Mouse (Mus musculus) right cerebral cortex, postnatal 10 days (tissue): ENCODE measurements around the gene Acad9.

ENCODE experiments used
- DNase-seq, 2 experiments: peaks; one replicate each; pipeline ENCODE4 v3.0.0; 2021; ENCODE audit warnings: low spot score in 2 of 2

Gene Acad9

GRCm38 (mm10) chr3:36065843-36066651, at the start of gene Acad9:
Acad9 (plus strand) TSS chr3:36065979.
- DNase-seq: peak; percentile 98

DNA sequence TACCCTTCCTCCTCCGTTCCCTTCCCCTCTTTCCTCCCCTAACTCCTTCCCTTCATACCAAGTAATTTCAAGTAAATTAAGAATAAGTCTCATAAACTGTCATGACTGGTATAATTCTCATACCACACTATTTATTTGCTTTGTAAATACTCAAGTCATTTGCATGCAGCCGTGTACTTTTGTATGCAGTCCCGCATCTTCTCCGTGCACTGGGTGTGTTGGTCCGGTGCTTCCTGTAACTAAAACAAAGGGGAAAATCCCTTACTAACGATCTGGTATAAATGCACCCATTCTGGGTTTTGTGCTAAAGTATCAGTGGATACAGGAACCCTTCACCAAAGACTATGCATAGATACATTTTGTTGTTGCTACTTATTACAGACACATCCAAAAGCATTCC, 40.0 kb upstream of the Acad9 start:
- no peak for DNase-seq

DNA sequence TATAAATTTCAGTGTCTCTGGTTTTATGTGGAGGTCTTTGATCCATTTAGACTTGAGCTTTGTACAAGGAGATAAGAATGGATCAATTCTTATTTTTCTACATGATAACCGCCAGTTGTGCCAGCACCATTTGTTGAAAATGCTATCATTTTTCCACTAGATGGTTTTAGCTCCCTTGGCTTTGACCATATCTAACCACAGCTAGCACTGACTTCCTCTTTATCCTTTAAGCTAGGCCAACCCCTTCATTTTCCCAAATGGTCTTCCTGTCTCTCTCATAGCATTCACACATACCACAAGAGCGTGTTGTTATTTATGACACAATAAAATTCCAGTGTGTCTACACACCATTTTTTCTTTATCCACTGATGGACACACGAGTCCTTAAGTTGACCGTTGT, 35.8 kb upstream of the Acad9 start:
- no peak for DNase-seq

- DNase-seq: no peak
These were observed 33.9 kb upstream of the Acad9 start for GRCm38 (mm10) chr3:36031740-36032510.

DNA sequence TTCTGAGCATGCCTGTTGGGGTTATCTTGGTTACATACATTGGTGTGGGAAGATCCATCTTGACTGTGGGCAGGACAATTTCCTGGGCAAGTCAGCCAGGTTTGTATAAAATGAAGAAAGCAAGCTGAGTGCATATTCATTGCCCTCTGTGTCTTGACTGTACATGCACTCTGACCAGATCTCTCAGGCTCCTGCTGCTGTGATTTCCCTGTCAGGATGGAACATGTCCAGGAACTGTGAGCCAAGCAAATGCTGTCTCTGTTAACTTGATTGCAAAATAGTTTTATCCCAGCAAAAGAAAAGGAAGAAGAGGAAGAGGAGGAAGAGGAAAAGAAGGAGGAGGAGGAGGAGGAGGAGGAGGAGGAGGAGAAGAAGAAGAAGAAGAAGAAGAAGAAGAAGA, 21.3 kb upstream of the Acad9 start:
- DNase-seq: no peak

GRCm38 (mm10) chr3:36045086-36045485, 20.7 kb upstream of the Acad9 start:
- no peak for DNase-seq

- no peak for DNase-seq
These were observed 16.7 kb upstream of the Acad9 start for GRCm38 (mm10) chr3:36049106-36049505.

DNA sequence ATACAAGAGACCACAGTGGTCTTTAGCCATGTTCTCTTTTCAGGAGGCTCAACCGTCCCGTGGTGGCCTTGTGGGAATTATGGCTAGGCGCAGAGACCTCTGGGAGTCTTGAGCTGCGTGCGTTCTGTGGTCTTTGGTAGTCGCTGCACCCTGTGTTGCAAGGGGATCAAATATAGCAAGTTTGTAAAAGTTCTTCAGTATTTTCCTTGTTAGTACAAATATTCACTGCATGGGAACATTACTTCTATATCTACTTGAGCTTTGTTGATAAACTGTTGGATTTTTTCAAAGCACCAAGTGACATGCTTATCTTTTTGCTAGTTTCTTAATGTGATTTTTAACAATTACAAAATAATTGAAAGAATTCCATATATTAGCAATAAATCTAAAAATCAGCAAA, 12.3 kb upstream of the Acad9 start, which contains the start of gene Ccdc144b:
Ccdc144b (minus strand) TSS at position 101 of the 400 bp plus-strand sequence.
- no peak for DNase-seq

GRCm38 (mm10) chr3:36060096-36060850, 5.5 kb upstream of the Acad9 start:
- DNase-seq: peak; percentile 52 to 77

DNA sequence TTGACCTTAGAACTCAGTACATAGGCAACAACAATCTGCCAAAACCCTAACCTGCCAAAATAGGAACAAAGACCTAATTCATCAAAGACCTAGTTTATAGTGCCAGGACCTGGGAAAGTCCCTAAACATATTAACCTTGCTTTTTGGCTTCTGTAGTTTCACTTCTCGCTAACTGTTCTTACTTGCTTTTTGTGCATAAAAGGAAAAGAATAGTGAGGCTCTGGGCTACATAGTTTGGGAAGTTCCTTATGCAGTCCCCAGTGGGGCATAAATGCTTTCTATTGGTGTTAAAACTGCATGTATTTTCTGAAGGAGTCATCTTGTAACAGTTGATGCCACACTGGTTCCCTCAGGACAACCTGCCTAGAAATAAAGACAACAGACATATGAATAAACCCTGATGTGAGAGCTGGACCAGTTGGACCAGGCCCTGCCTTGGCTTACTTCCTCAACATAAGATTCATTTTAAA, 1.2 kb upstream of the Acad9 start:
- DNase-seq: no peak

DNA sequence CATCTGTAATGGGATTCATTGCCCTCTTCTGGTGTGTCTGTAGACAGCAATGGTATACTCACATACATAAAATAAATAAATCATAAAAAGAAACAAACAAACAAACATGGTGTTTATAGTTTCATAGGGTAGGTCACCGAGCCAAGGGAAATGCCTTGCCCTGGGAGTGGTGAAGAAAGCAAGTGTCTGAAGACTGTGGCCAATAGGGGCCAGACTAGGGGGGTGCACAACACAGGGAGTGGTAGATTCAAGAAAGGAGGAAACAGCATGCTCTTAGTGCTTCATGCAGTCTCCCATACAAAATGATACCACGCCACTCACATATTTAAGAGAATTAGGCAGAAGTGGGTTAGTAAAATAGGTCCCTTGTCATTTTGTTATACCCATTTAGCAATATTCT, 613 bp upstream of the Acad9 start:
- DNase-seq: no peak

DNA sequence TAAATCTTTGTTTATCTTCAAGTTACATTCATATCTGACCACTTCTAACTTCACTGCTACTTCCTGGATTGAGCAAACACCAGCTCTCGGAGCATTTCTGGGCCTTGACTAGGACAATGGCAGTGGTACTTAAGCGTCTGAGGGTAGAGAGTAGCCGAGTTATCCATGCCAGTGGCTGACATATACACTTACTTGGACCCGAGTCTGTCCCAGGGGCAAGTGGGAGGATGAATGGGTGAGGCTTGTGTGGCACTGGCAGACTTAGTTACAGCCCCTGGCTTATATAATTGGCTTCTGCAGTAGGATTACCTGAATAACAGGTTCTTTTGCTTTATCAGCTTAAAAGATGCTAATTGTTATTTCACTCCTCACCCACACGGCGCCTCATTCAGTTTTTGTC, 2.0 kb downstream of the Acad9 start:
- no peak for DNase-seq

GRCm38 (mm10) chr3:36070436-36070835, 4.7 kb downstream of the Acad9 start:
- DNase-seq: no peak

DNA sequence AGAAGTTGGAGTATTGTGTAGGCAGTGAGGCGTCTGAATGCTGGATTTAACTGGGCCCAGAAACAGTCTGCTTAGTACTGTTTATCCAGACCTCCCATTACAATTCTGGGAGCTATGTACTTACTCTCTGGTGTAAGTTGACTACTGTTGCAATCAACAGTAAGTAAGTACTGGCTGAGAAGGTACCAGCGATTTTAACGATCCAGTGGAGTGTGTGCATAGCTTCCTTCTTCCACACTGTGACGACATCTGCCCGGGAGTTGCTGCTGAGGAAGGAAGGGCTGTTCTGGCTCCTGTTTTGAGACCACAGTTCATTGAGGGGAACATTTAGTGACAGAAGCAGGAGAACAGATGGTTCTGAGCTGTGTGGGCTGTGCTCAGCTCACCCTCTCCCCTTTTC, 5.3 kb downstream of the Acad9 start:
- no peak for DNase-seq

- no peak for DNase-seq
These were observed 8.5 kb downstream of the Acad9 start for GRCm38 (mm10) chr3:36074231-36074630.

DNA sequence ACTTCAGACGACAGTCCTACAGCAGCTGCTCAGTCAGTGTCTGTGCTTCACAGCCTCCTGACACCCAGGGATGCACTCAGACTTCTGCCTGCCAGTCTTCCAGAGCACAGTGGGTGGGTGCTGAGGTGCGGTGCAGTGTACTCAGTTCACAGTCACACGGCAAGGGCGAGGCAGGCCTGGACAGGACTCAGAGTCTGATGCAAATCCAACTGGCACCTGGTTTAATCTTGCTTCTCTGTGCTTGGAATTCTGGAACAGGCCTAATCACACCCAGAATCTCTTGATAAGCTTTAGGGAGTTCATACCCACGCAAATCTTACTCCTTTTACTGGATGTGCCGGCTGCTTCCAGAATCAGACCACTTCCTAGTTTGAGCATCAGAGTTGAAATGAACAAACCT, 9.7 kb downstream of the Acad9 start:
- no peak for DNase-seq

- no peak for DNase-seq
These were observed 11.6 kb downstream of the Acad9 start for GRCm38 (mm10) chr3:36077386-36077785.

DNA sequence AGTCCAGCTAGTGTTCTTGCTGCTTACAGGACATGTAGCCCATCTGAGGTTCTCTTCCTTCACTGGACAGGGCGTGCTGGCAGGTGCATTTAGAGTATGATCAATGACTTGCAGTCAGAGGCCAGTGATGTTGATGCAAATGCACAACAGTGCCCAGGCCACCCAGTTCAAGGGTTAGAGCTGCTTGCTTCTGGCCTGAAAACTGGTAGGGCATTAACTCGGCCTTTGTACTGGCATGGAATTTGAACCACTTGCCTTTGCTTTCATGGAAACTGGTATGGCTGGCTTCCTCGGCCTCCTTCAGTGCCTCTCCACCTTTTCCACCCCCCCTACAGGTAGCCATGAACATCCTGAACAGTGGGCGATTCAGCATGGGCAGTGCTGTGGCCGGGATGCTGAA, 14.1 kb downstream of the Acad9 start:
- DNase-seq: no peak

- DNase-seq: no peak
These were observed 15.0 kb downstream of the Acad9 start for GRCm38 (mm10) chr3:36080741-36081140.

- no peak for DNase-seq
These were observed 17.1 kb downstream of the Acad9 start for GRCm38 (mm10) chr3:36082843-36083242.

DNA sequence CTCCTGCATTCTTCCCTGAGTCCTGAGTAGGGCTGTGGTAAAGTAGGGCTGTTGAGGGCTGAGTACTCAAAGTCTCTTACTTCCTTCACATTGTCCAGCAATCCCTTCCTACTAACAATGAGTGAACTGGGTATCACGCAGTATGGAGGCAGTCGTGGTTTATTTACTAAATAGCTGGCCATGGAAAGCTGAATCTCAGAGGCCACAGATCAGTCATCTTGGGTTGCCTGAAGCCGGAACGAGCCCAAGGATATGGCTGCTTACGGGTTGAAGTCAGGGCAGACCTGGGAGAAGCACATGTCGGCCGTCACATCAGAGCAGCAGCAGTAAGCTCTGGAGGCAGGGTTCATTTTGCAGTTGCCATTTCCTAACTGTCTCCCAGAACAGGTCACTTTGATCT, 17.6 kb downstream of the Acad9 start:
- no peak for DNase-seq

GRCm38 (mm10) chr3:36085394-36085793, 19.6 kb downstream of the Acad9 start:
- no peak for DNase-seq
